Mouse (Mus musculus) CH12.LX (cell line): ENCODE data around the gene Brd4. TPM values are rescaled to one million over a fixed set of nuclear protein-coding genes. Genes with fewer than 3 reads are reported as not detected.

Experiments
- DNase-seq: peaks from one replicate; pipeline ENCODE4 v3.0.0-alpha.2; 2013; ENCODE audit errors: extremely low read depth
- H3K27ac ChIP-seq: 2 replicates; pipeline ENCODE4 v1.5.1; 2012; ENCODE audit warnings: low read depth, mild to moderate bottlenecking, control low read depth, moderate library complexity; ENCODE audit not compliant: insufficient read depth
- H3K27me3 ChIP-seq: replicated peaks from 2 replicates; pipeline ENCODE3; 2012; ENCODE audit warnings: inconsistent platforms
- H3K36me3 ChIP-seq, 2 experiments: replicated peaks in 1 of 2; 2 replicates each; pipeline versions ENCODE3 to v1.6.1; 2012; ENCODE audit warnings: inconsistent platforms in 1 of 2, low read length in 1 of 2, mild to moderate bottlenecking in 1 of 2, mixed read lengths in 1 of 2, moderate library complexity in 1 of 2; ENCODE audit not compliant: control insufficient read depth in 1 of 2, insufficient read depth in 1 of 2
- H3K4me1 ChIP-seq, 2 experiments: 2 replicates each; pipeline ENCODE4 v1.6.1; 2012; ENCODE audit warnings: inconsistent platforms in 1 of 2, moderate library complexity in 1 of 2; ENCODE audit not compliant: insufficient read depth in 2 of 2, control insufficient read depth in 1 of 2
- H3K4me2 ChIP-seq: 2 replicates; pipeline ENCODE4 v1.6.1; 2012; ENCODE audit warnings: low read depth, mild to moderate bottlenecking, control low read depth; ENCODE audit not compliant: poor library complexity, insufficient read depth, severe bottlenecking
- H3K4me3 ChIP-seq, 3 experiments: fragments of 150-350 bp in 1 of 3; sonication (generic) in 1 of 3; replicated peaks in 1 of 3; 2 replicates each; pipeline versions ENCODE3 to v1.5.1; 2011 to 2012; ENCODE audit warnings: low read depth in 2 of 3, low read length in 2 of 3, mild to moderate bottlenecking in 2 of 3, moderate library complexity in 2 of 3, control low read depth in 1 of 3, improper control_type of control experiment in 1 of 3, inconsistent platforms in 1 of 3, mixed read lengths in 1 of 3; ENCODE audit not compliant: poor library complexity in 1 of 3
- H3K79me2 ChIP-seq: replicated peaks from 2 replicates; pipeline ENCODE4 v1.6.1; 2012; ENCODE audit warnings: mild to moderate bottlenecking, moderate library complexity; ENCODE audit not compliant: control insufficient read depth, poor library complexity, insufficient read depth, severe bottlenecking; ENCODE audit errors: extremely low read depth
- H3K9ac ChIP-seq: 2 replicates; pipeline ENCODE4 v1.6.1; 2012; ENCODE audit warnings: low read depth, mild to moderate bottlenecking, control low read depth, moderate library complexity; ENCODE audit not compliant: insufficient read depth
- H3K9me3 ChIP-seq: replicated peaks from 2 replicates; pipeline ENCODE3; 2012; ENCODE audit warnings: low read length, inconsistent platforms, mixed read lengths
- BHLHE40 ChIP-seq: IDR thresholded peaks from 2 replicates; pipeline ENCODE4 v1.6.1; 2011; ENCODE audit warnings: mild to moderate bottlenecking, low read depth, low read length, improper control_type of control experiment
- CHD1 ChIP-seq: IDR thresholded peaks from 2 replicates; pipeline ENCODE4 v1.6.1; 2012; ENCODE audit warnings: low read depth, low read length, improper control_type of control experiment, inconsistent platforms
- CHD2 ChIP-seq: IDR thresholded peaks from 2 replicates; pipeline ENCODE4 v1.6.1; 2011; ENCODE audit warnings: low read length, improper control_type of control experiment
- CTCF ChIP-seq, 2 experiments: IDR thresholded peaks in 1 of 2; conservative IDR thresholded peaks in 1 of 2; 2 replicates each; pipeline ENCODE4 v1.5.1; 2011 to 2012; ENCODE audit warnings: low read depth in 2 of 2, low read length in 2 of 2, improper control_type of control experiment in 1 of 2, inconsistent platforms in 1 of 2, mild to moderate bottlenecking in 1 of 2, moderate library complexity in 1 of 2
- E2F4 ChIP-seq: IDR thresholded peaks from 2 replicates; pipeline ENCODE4 v1.6.1; 2011; ENCODE audit warnings: low read depth, low read length, improper control_type of control experiment; ENCODE audit not compliant: insufficient replicate concordance
- ELF1 ChIP-seq: IDR thresholded peaks from 2 replicates; pipeline ENCODE4 v1.6.1; 2014; ENCODE audit warnings: low read depth, mild to moderate bottlenecking, inconsistent platforms, low read length, improper control_type of control experiment
- EP300 ChIP-seq: IDR thresholded peaks from 2 replicates; pipeline ENCODE4 v1.6.1; 2011; ENCODE audit warnings: low read length, improper control_type of control experiment
- ETS1 ChIP-seq: conservative IDR thresholded peaks from 2 replicates; pipeline ENCODE4 v1.6.1; 2012; ENCODE audit warnings: low read depth, mild to moderate bottlenecking, inconsistent platforms, low read length, improper control_type of control experiment, moderate library complexity
- GABPA ChIP-seq: IDR thresholded peaks from 2 replicates; pipeline ENCODE4 v1.6.1; 2012; ENCODE audit warnings: low read depth, low read length, improper control_type of control experiment, inconsistent platforms; ENCODE audit not compliant: insufficient replicate concordance
- JUN ChIP-seq: IDR thresholded peaks from 2 replicates; pipeline ENCODE4 v1.6.1; 2011; ENCODE audit warnings: low read depth, mild to moderate bottlenecking, low read length, improper control_type of control experiment, moderate library complexity; ENCODE audit not compliant: insufficient read depth
- MAX ChIP-seq: IDR thresholded peaks from 2 replicates; pipeline ENCODE4 v1.6.1; 2011; ENCODE audit warnings: low read length, improper control_type of control experiment
- MAZ ChIP-seq: IDR thresholded peaks from 2 replicates; pipeline ENCODE4 v1.6.1; 2012; ENCODE audit warnings: low read depth, mild to moderate bottlenecking, inconsistent platforms, low read length, improper control_type of control experiment, moderate library complexity
- MXI1 ChIP-seq: IDR thresholded peaks from 2 replicates; pipeline ENCODE4 v1.6.1; 2011; ENCODE audit warnings: mild to moderate bottlenecking, low read depth, low read length, improper control_type of control experiment
- NELFE ChIP-seq: IDR thresholded peaks from 2 replicates; pipeline ENCODE4 v1.6.1; 2011; ENCODE audit warnings: low read depth, low read length, improper control_type of control experiment
- PAX5 ChIP-seq: IDR thresholded peaks from 2 replicates; pipeline ENCODE4 v1.6.1; 2012; ENCODE audit warnings: low read length, inconsistent platforms, mixed read lengths
- POLR2A ChIP-seq: IDR thresholded peaks from 2 replicates; pipeline ENCODE4 v1.6.1; 2011; ENCODE audit warnings: low read depth, mild to moderate bottlenecking, improper control_type of control experiment, low read length
- POLR2AphosphoS2 ChIP-seq: IDR thresholded peaks from 2 replicates; pipeline ENCODE4 v1.6.1; 2011; ENCODE audit warnings: low read depth, low read length, improper control_type of control experiment
- RAD21 ChIP-seq: IDR thresholded peaks from 2 replicates; pipeline ENCODE4 v1.6.1; 2011; ENCODE audit warnings: low read depth, mild to moderate bottlenecking, low read length, improper control_type of control experiment, moderate library complexity
- RCOR1 ChIP-seq: conservative IDR thresholded peaks from 2 replicates; pipeline ENCODE4 v1.6.1; 2012; ENCODE audit warnings: low read depth, mild to moderate bottlenecking, inconsistent platforms, low read length, improper control_type of control experiment
- SIN3A ChIP-seq: IDR thresholded peaks from 2 replicates; pipeline ENCODE4 v1.6.1; 2012; ENCODE audit warnings: low read length, improper control_type of control experiment, inconsistent platforms
- TBP ChIP-seq: conservative IDR thresholded peaks from 2 replicates; pipeline ENCODE4 v1.6.1; 2011; ENCODE audit warnings: low read depth, low read length, improper control_type of control experiment
- UBTF ChIP-seq: IDR thresholded peaks from 2 replicates; pipeline ENCODE4 v1.6.1; 2012; ENCODE audit warnings: low read depth, mild to moderate bottlenecking, inconsistent platforms, low read length, improper control_type of control experiment, moderate library complexity
- ZC3H11A ChIP-seq: IDR thresholded peaks from 2 replicates; pipeline ENCODE4 v1.6.1; 2012; ENCODE audit warnings: low read depth, mild to moderate bottlenecking, inconsistent platforms, low read length, improper control_type of control experiment
- ZKSCAN1 ChIP-seq: IDR thresholded peaks from 2 replicates; pipeline ENCODE4 v1.6.1; 2012; ENCODE audit warnings: low read depth, inconsistent platforms, low read length, improper control_type of control experiment, borderline replicate concordance
- ZMIZ1 ChIP-seq: IDR thresholded peaks from 2 replicates; pipeline ENCODE4 v1.6.1; 2012; ENCODE audit warnings: low read depth, mild to moderate bottlenecking, inconsistent platforms, low read length, improper control_type of control experiment
- ZNF384 ChIP-seq: IDR thresholded peaks from 2 replicates; pipeline ENCODE4 v1.6.1; 2012; ENCODE audit warnings: low read depth, low read length, improper control_type of control experiment, inconsistent platforms
- dilution Hi-C: fragments of 300-500 bp; cut with MboI; formaldehyde crosslinking; loops from 2 replicates; pipeline ENCODE4 v1.14.3; 2020; ENCODE audit warnings: low sequenced_read_pairs; ENCODE audit not compliant: extremely low pct_unique_long_range_greater_than_20kb, extremely low pct_ligation_motif_present
- in situ Hi-C: fragments of 300-500 bp; cut with MboI; formaldehyde crosslinking; loops from 3 replicates; pipeline ENCODE4 v1.14.3; 2019; ENCODE audit warnings: low sequenced_read_pairs, low pct_ligation_motif_present, low pct_unique_long_range_greater_than_20kb, mixed read lengths
- polyA plus RNA-seq: library from polyadenylated mRNA; unstranded; fragments of >175 nt; gene quantifications from 2 replicates; pipeline ENCODE4 v1.2.1, GENCODE M21; 2012; ENCODE audit warnings: low read depth; ENCODE audit not compliant: insufficient read length
- total RNA-seq, 2 experiments: library from RNA; depleted of rRNA; stranded (reverse); fragments of 300-350 nt in 1 of 2; fragments of >200 nt in 1 of 2; gene quantifications; 2 replicates each; pipeline ENCODE4 v1.2.3; 2012 to 2014

Brd4 gene
- total and polyA plus RNA-seq, 3 experiments, result 6.3 to 68.5 (median 19.1) TPM

DNA sequence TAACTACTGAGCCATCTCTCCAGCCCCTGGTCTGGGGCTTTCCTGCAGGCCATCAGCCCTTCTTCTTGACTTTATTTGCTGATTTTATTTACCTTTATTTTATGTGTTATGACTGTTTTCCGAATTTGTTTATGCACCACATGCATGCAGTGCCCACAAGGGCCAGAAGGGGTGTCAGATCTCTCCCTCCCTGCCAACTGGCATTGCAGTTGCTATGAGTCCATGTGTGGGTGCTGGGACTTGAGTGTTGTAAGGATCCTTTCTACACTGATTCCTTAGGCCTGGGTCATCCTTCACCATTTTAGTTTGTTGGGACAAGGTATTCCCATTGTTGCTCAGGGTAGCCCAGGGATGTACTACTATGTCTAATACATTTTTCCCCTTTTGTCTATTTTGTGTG is 13.6 kb upstream of the Brd4 start:
- no peak for DNase-seq
- H3K27me3 ChIP-seq, result no peaks in the 10 kb centered on the region
- in situ Hi-C loops, result no loop called here
- no peak overlapping the region for H3K9ac ChIP-seq
- H3K79me2 ChIP-seq, result no peaks in the 10 kb centered on the region
- peaks cover 0 to 5% of the 10 kb centered on the region in 2 experiments for H3K36me3 ChIP-seq
- TF ChIP-seq JUN (no peak), MAX (no peak), BHLHE40 (no peak), CTCF (conservative IDR thresholded peaks at IDR 0.05 in 1 of 2, IDR thresholded peaks at IDR 0.05 in 1 of 2; ENCODE audit: low read depth in 2 of 2, low read length in 2 of 2) (peak in 1 of 2 experiments; percentile 11; a peak in 1 of 4 replicates), MXI1 (no peak), MAZ (no peak), ETS1 (no peak)
- no peak overlapping the region for H3K4me2 ChIP-seq
- no peaks in the 10 kb centered on the region for H3K9me3 ChIP-seq
- H3K27ac ChIP-seq, result no peak overlapping the region
- dilution Hi-C loops, result no loop called here
- H3K4me1 ChIP-seq, result no peaks in the 10 kb centered on the region
- no peak overlapping the region for H3K4me3 ChIP-seq

- dilution Hi-C loops, result no loop called here
- no peak overlapping the region for H3K27ac ChIP-seq
- DNase-seq, result no peak
Observed at GRCm38 (mm10) chr17:32295901-32296300, 11.4 kb upstream of the Brd4 start.

More at GRCm38 (mm10) chr17:32295901-32296300, 11.4 kb upstream of the Brd4 start:
- H3K9me3 ChIP-seq, result peaks cover 2% of the 10 kb centered on the region
- no peak for TF ChIP-seq PAX5
- no peak for TF ChIP-seq CHD2
- TF ChIP-seq ELF1, result no peak
- no peak for TF ChIP-seq TBP
- no peak for TF ChIP-seq SIN3A
- TF ChIP-seq POLR2A, result no peak
- TF ChIP-seq RAD21, result no peak
- TF ChIP-seq RCOR1, result no peak
- TF ChIP-seq UBTF, result no peak
- TF ChIP-seq ZMIZ1, result no peak
- no peak for TF ChIP-seq GABPA
- no peak for TF ChIP-seq MAX
- TF ChIP-seq ZC3H11A, result no peak
- no peak for TF ChIP-seq CHD1
- no peak for TF ChIP-seq ZNF384
- no peak for TF ChIP-seq E2F4
- TF ChIP-seq ZKSCAN1, result no peak
- TF ChIP-seq EP300, result no peak
- no peak for TF ChIP-seq POLR2AphosphoS2
- TF ChIP-seq NELFE, result no peak
- H3K9ac ChIP-seq, result no peak overlapping the region
- in situ Hi-C loops, result no loop called here
- no peaks in the 10 kb centered on the region for H3K27me3 ChIP-seq
- H3K4me1 ChIP-seq, result 0 out of 4 replicates have a peak, but pooled peaks cover 0 to 7% of the 10 kb centered on the region in 2 experiments
- H3K4me3 ChIP-seq, result no peak overlapping the region
- no peak overlapping the region for H3K4me2 ChIP-seq
- no peaks in the 10 kb centered on the region for H3K79me2 ChIP-seq
- H3K36me3 ChIP-seq, result peaks cover 0 to under 1% of the 10 kb centered on the region in 2 experiments
